Mouse (Mus musculus) CH12.LX (cell line): ENCODE data around the gene B2m. TPM values are rescaled to one million over a fixed set of nuclear protein-coding genes. Genes with fewer than 3 reads are reported as not detected.
A peak's percentile ranks its signal among the peaks of the same experiment; 100 is the strongest.

Experiments
- DNase-seq: peaks from one replicate; pipeline ENCODE4 v3.0.0-alpha.2; 2013; ENCODE audit errors: extremely low read depth
- H3K27ac ChIP-seq: 2 replicates; pipeline ENCODE4 v1.5.1; 2012; ENCODE audit warnings: low read depth, mild to moderate bottlenecking, control low read depth, moderate library complexity; ENCODE audit not compliant: insufficient read depth
- H3K27me3 ChIP-seq: replicated peaks from 2 replicates; pipeline ENCODE3; 2012; ENCODE audit warnings: inconsistent platforms
- H3K36me3 ChIP-seq, 2 experiments: replicated peaks in 1 of 2; 2 replicates each; pipeline versions ENCODE3 to v1.6.1; 2012; ENCODE audit warnings: inconsistent platforms in 1 of 2, low read length in 1 of 2, mild to moderate bottlenecking in 1 of 2, mixed read lengths in 1 of 2, moderate library complexity in 1 of 2; ENCODE audit not compliant: control insufficient read depth in 1 of 2, insufficient read depth in 1 of 2
- H3K4me1 ChIP-seq, 2 experiments: 2 replicates each; pipeline ENCODE4 v1.6.1; 2012; ENCODE audit warnings: inconsistent platforms in 1 of 2, moderate library complexity in 1 of 2; ENCODE audit not compliant: insufficient read depth in 2 of 2, control insufficient read depth in 1 of 2
- H3K4me2 ChIP-seq: 2 replicates; pipeline ENCODE4 v1.6.1; 2012; ENCODE audit warnings: low read depth, mild to moderate bottlenecking, control low read depth; ENCODE audit not compliant: poor library complexity, insufficient read depth, severe bottlenecking
- H3K4me3 ChIP-seq, 3 experiments: fragments of 150-350 bp in 1 of 3; sonication (generic) in 1 of 3; replicated peaks in 1 of 3; 2 replicates each; pipeline versions ENCODE3 to v1.5.1; 2011 to 2012; ENCODE audit warnings: low read depth in 2 of 3, low read length in 2 of 3, mild to moderate bottlenecking in 2 of 3, moderate library complexity in 2 of 3, control low read depth in 1 of 3, improper control_type of control experiment in 1 of 3, inconsistent platforms in 1 of 3, mixed read lengths in 1 of 3; ENCODE audit not compliant: poor library complexity in 1 of 3
- H3K79me2 ChIP-seq: replicated peaks from 2 replicates; pipeline ENCODE4 v1.6.1; 2012; ENCODE audit warnings: mild to moderate bottlenecking, moderate library complexity; ENCODE audit not compliant: control insufficient read depth, poor library complexity, insufficient read depth, severe bottlenecking; ENCODE audit errors: extremely low read depth
- H3K9ac ChIP-seq: 2 replicates; pipeline ENCODE4 v1.6.1; 2012; ENCODE audit warnings: low read depth, mild to moderate bottlenecking, control low read depth, moderate library complexity; ENCODE audit not compliant: insufficient read depth
- H3K9me3 ChIP-seq: replicated peaks from 2 replicates; pipeline ENCODE3; 2012; ENCODE audit warnings: low read length, inconsistent platforms, mixed read lengths
- CHD1 ChIP-seq: IDR thresholded peaks from 2 replicates; pipeline ENCODE4 v1.6.1; 2012; ENCODE audit warnings: low read depth, low read length, improper control_type of control experiment, inconsistent platforms
- CHD2 ChIP-seq: IDR thresholded peaks from 2 replicates; pipeline ENCODE4 v1.6.1; 2011; ENCODE audit warnings: low read length, improper control_type of control experiment
- EP300 ChIP-seq: IDR thresholded peaks from 2 replicates; pipeline ENCODE4 v1.6.1; 2011; ENCODE audit warnings: low read length, improper control_type of control experiment
- ETS1 ChIP-seq: conservative IDR thresholded peaks from 2 replicates; pipeline ENCODE4 v1.6.1; 2012; ENCODE audit warnings: low read depth, mild to moderate bottlenecking, inconsistent platforms, low read length, improper control_type of control experiment, moderate library complexity
- GABPA ChIP-seq: IDR thresholded peaks from 2 replicates; pipeline ENCODE4 v1.6.1; 2012; ENCODE audit warnings: low read depth, low read length, improper control_type of control experiment, inconsistent platforms; ENCODE audit not compliant: insufficient replicate concordance
- IRF4 ChIP-seq: IDR thresholded peaks from 2 replicates; pipeline ENCODE4 v1.6.1; 2014; ENCODE audit warnings: low read depth, mild to moderate bottlenecking, inconsistent platforms, low read length, improper control_type of control experiment
- JUND ChIP-seq: conservative IDR thresholded peaks from 2 replicates; pipeline ENCODE4 v1.6.1; 2011; ENCODE audit warnings: low read depth, low read length, improper control_type of control experiment
- KAT2A ChIP-seq: IDR thresholded peaks from 2 replicates; pipeline ENCODE4 v1.6.1; 2012; ENCODE audit warnings: low read length, improper control_type of control experiment, inconsistent platforms; ENCODE audit not compliant: insufficient replicate concordance
- MEF2A ChIP-seq: IDR thresholded peaks from 2 replicates; pipeline ENCODE4 v1.6.1; 2014; ENCODE audit warnings: low read depth, mild to moderate bottlenecking, inconsistent platforms, low read length, improper control_type of control experiment, borderline replicate concordance
- MYC ChIP-seq: IDR thresholded peaks from 2 replicates; pipeline ENCODE4 v1.6.1; 2011; ENCODE audit warnings: low read depth, mild to moderate bottlenecking, improper control_type of control experiment, low read length
- NELFE ChIP-seq: IDR thresholded peaks from 2 replicates; pipeline ENCODE4 v1.6.1; 2011; ENCODE audit warnings: low read depth, low read length, improper control_type of control experiment
- NRF1 ChIP-seq: IDR thresholded peaks from 2 replicates; pipeline ENCODE4 v1.6.1; 2014; ENCODE audit warnings: low read depth, mild to moderate bottlenecking, inconsistent platforms, low read length, improper control_type of control experiment, moderate library complexity
- PAX5 ChIP-seq: IDR thresholded peaks from 2 replicates; pipeline ENCODE4 v1.6.1; 2012; ENCODE audit warnings: low read length, inconsistent platforms, mixed read lengths
- RCOR1 ChIP-seq: conservative IDR thresholded peaks from 2 replicates; pipeline ENCODE4 v1.6.1; 2012; ENCODE audit warnings: low read depth, mild to moderate bottlenecking, inconsistent platforms, low read length, improper control_type of control experiment
- SIN3A ChIP-seq: IDR thresholded peaks from 2 replicates; pipeline ENCODE4 v1.6.1; 2012; ENCODE audit warnings: low read length, improper control_type of control experiment, inconsistent platforms
- TBP ChIP-seq: conservative IDR thresholded peaks from 2 replicates; pipeline ENCODE4 v1.6.1; 2011; ENCODE audit warnings: low read depth, low read length, improper control_type of control experiment
- UBTF ChIP-seq: IDR thresholded peaks from 2 replicates; pipeline ENCODE4 v1.6.1; 2012; ENCODE audit warnings: low read depth, mild to moderate bottlenecking, inconsistent platforms, low read length, improper control_type of control experiment, moderate library complexity
- USF1 ChIP-seq: IDR thresholded peaks from 2 replicates; pipeline ENCODE4 v1.6.1; 2014; ENCODE audit warnings: low read depth, mild to moderate bottlenecking, inconsistent platforms, low read length, improper control_type of control experiment
- USF2 ChIP-seq: conservative IDR thresholded peaks from 2 replicates; pipeline ENCODE4 v1.6.1; 2011; ENCODE audit warnings: low read depth, low read length, improper control_type of control experiment
- ZC3H11A ChIP-seq: IDR thresholded peaks from 2 replicates; pipeline ENCODE4 v1.6.1; 2012; ENCODE audit warnings: low read depth, mild to moderate bottlenecking, inconsistent platforms, low read length, improper control_type of control experiment
- ZMIZ1 ChIP-seq: IDR thresholded peaks from 2 replicates; pipeline ENCODE4 v1.6.1; 2012; ENCODE audit warnings: low read depth, mild to moderate bottlenecking, inconsistent platforms, low read length, improper control_type of control experiment
- dilution Hi-C: fragments of 300-500 bp; cut with MboI; formaldehyde crosslinking; loops from 2 replicates; pipeline ENCODE4 v1.14.3; 2020; ENCODE audit warnings: low sequenced_read_pairs; ENCODE audit not compliant: extremely low pct_unique_long_range_greater_than_20kb, extremely low pct_ligation_motif_present
- in situ Hi-C: fragments of 300-500 bp; cut with MboI; formaldehyde crosslinking; loops from 3 replicates; pipeline ENCODE4 v1.14.3; 2019; ENCODE audit warnings: low sequenced_read_pairs, low pct_ligation_motif_present, low pct_unique_long_range_greater_than_20kb, mixed read lengths
- polyA plus RNA-seq: library from polyadenylated mRNA; unstranded; fragments of >175 nt; gene quantifications from 2 replicates; pipeline ENCODE4 v1.2.1, GENCODE M21; 2012; ENCODE audit warnings: low read depth; ENCODE audit not compliant: insufficient read length
- total RNA-seq, 2 experiments: library from RNA; depleted of rRNA; stranded (reverse); fragments of 300-350 nt in 1 of 2; fragments of >200 nt in 1 of 2; gene quantifications; 2 replicates each; pipeline ENCODE4 v1.2.3; 2012 to 2014

B2m gene
- total and polyA plus RNA-seq, 3 experiments: 1,509 to 1,954 (median 1,919) TPM

GRCm38 (mm10) chr2:122149316-122149715 lies 1.8 kb downstream of the B2m start (continued):
- TF ChIP-seq GABPA (no peak), JUND (no peak), RCOR1 (no peak), ZC3H11A (no peak), SIN3A (no peak)

- Histone ChIP-seq H3K27me3 (no peaks in the 10 kb centered on the region), H3K4me3 (peak overlapping the region; percentile 91 to 93 (median 92)), H3K9me3 (no peaks in the 10 kb centered on the region), H3K79me2 (peaks cover 61% of the 10 kb centered on the region), H3K36me3 (peaks cover 47 to 63% of the 10 kb centered on the region in 2 experiments)
- dilution Hi-C loops (no loop called here), in situ Hi-C loops (no loop called here)
- no peak for DNase-seq
- TF ChIP-seq ETS1: no peak
- TF ChIP-seq EP300: no peak
- no peak for TF ChIP-seq ZMIZ1
- no peak for TF ChIP-seq MEF2A
- no peak for TF ChIP-seq IRF4
- TF ChIP-seq NELFE: no peak
- TF ChIP-seq KAT2A: no peak
- TF ChIP-seq USF1: no peak
- no peak for TF ChIP-seq NRF1
- TF ChIP-seq PAX5: no peak
- no peak for TF ChIP-seq CHD2
- TF ChIP-seq USF2: no peak
- TF ChIP-seq SIN3A: no peak
- no peak for TF ChIP-seq GABPA
- no peak for TF ChIP-seq JUND
- TF ChIP-seq ZC3H11A: no peak
- no peak for TF ChIP-seq TBP
- TF ChIP-seq, all 38 proteins: peak for 0
- H3K4me1 ChIP-seq: peaks cover 17 to 52% of the 10 kb centered on the region in 2 experiments
- H3K4me2 ChIP-seq: peak overlapping the region; percentile 100
- H3K9ac ChIP-seq: peak overlapping the region; percentile 100
- no peak overlapping the region for H3K27ac ChIP-seq
Observed at GRCm38 (mm10) chr2:122149716-122150115, 2.2 kb downstream of the B2m start.

GRCm38 (mm10) chr2:122151221-122151620 lies 3.7 kb downstream of the B2m start:
- Histone ChIP-seq H3K79me2 (peaks cover 61% of the 10 kb centered on the region), H3K36me3 (peaks cover 57 to 78% of the 10 kb centered on the region in 2 experiments), H3K27ac (no peak overlapping the region), H3K4me2 (peak overlapping the region; percentile 100), H3K4me3 (peak overlapping the region; percentile 91 to 93 (median 92)), H3K4me1 (peaks cover 21 to 66% of the 10 kb centered on the region in 2 experiments), H3K9me3 (peaks cover under 1% of the 10 kb centered on the region), H3K27me3 (no peaks in the 10 kb centered on the region), H3K9ac (peak overlapping the region; percentile 100)
- DNase-seq: no peak
- no peak for TF ChIP-seq MYC
- peak; percentile 37; the same call in 1 of the 2 replicates for TF ChIP-seq ZMIZ1
- TF ChIP-seq ETS1: no peak
- no peak for TF ChIP-seq JUND
- no peak for TF ChIP-seq UBTF
- TF ChIP-seq NRF1: no peak
- TF ChIP-seq CHD1: no peak
- 0 out of 2 replicates have a peak, but pooled peaks have one; percentile 10 for TF ChIP-seq CHD2
- in situ Hi-C loops (no loop called here), dilution Hi-C loops (no loop called here)
